ENCODE assay signal across 27 mouse cellular contexts in the genomic region with DNA sequence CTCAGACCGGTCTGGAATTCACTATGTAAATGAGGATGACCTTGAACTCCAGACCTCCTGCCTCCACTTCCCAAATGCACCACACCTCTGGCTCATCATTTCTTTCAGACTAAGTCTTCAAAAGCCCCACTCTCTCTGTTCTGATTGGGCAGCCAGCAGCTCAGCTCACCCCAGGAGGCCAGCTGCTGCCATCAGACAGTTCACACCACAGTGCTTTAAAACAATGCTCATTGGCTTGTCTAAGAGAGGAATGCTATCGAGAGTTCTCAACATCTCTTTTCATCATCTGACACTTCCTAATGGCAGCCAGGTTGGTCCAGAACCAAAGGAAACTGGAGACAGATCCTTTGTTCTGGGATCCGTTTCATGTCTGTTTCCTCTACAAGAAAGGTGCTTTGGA.
"Had no signal": no experiment of that assay in that cellular context is flagged by ENCODE, and none has a peak within 500 bp of the region (broad histone marks: within the 10 kb centered on the region; RNA-seq: fewer than 3 reads in every experiment).

No protein-coding gene starts in this region.

- H3K9ac ChIP-seq: heart, embryonic 13.5 days; heart, embryonic 15.5 days; hindbrain, embryonic 13.5 days; hindbrain, embryonic 15.5 days; kidney, embryonic 15.5 days; limb, embryonic 12.5 days; liver, embryonic 13.5 days had no signal

- H3K4me2 ChIP-seq: heart, embryonic 11.5 days; heart, embryonic 13.5 days; heart, embryonic 15.5 days; hindbrain, embryonic 13.5 days; hindbrain, embryonic 15.5 days; kidney, embryonic 15.5 days; limb, embryonic 12.5 days; liver, embryonic 11.5 days; liver, embryonic 13.5 days had no signal

- DNase-seq: gastrocnemius, adult 2 months; gastrocnemius, postnatal 10 days; gastrocnemius, postnatal 25 days; heart, adult 18-20 months; heart, postnatal 14 days; heart, postnatal 36 days; kidney, adult 11 months; kidney, adult 2 months; kidney, adult 9 months; kidney, postnatal 14 days; kidney, postnatal 36 days; layer of hippocampus, adult 9-11 months; layer of hippocampus, postnatal 36 days; liver; liver, embryonic 13.5 days had no signal

- H3K27ac ChIP-seq: gastrocnemius, adult 2 months; heart, embryonic 13.5 days; heart, embryonic 15.5 days; hindbrain, embryonic 13.5 days; hindbrain, embryonic 15.5 days; hindbrain, postnatal 0 days; kidney, embryonic 15.5 days; kidney, postnatal 0 days; limb, embryonic 10.5 days; limb, embryonic 12.5 days; liver, embryonic 13.5 days had no signal

- H3K9me3 ChIP-seq: heart, embryonic 13.5 days; heart, embryonic 15.5 days; hindbrain, embryonic 13.5 days; hindbrain, embryonic 15.5 days; kidney, embryonic 15.5 days; limb, embryonic 10.5 days; limb, embryonic 12.5 days; liver, embryonic 13.5 days had no signal

- ATAC-seq: hindbrain, postnatal 0 days; intestine, embryonic 16.5 days had no signal

- H3K27me3 ChIP-seq: heart, embryonic 13.5 days; heart, embryonic 15.5 days; hindbrain, embryonic 13.5 days; hindbrain, embryonic 15.5 days; kidney, embryonic 15.5 days; limb, embryonic 12.5 days; liver, embryonic 13.5 days had no signal

- H3K4me3 ChIP-seq: gastrocnemius, adult 2 months; heart, embryonic 13.5 days; heart, embryonic 15.5 days; hindbrain, embryonic 13.5 days; hindbrain, embryonic 15.5 days; kidney, embryonic 15.5 days; limb, embryonic 10.5 days; limb, embryonic 12.5 days; liver, embryonic 13.5 days had no signal

- H3K4me1 ChIP-seq: hindbrain, embryonic 15.5 days; kidney, embryonic 15.5 days; limb, embryonic 12.5 days; liver, embryonic 13.5 days had no signal

- H3K36me3 ChIP-seq: hindbrain, embryonic 13.5 days; hindbrain, embryonic 15.5 days; liver, embryonic 13.5 days had no signal
